Mouse (Mus musculus) cerebellum, postnatal 25 days (tissue): ENCODE measurements at regions not wholly inside any gene's neighbourhood (a gene's known extent, or its start where the extent isn't known, plus 50 kb on each side); places are given as distances from the start of the nearest gene placed in this dataset.

ENCODE experiments used
- DNase-seq, 2 experiments: peaks; one replicate each; pipeline ENCODE4 v3.0.0; 2021; ENCODE audit warnings: mixed read lengths in 2 of 2

GRCm38 (mm10) chr7:115300241-115300640, 556.7 kb downstream of the Insc start:
- DNase-seq = no peak

DNA sequence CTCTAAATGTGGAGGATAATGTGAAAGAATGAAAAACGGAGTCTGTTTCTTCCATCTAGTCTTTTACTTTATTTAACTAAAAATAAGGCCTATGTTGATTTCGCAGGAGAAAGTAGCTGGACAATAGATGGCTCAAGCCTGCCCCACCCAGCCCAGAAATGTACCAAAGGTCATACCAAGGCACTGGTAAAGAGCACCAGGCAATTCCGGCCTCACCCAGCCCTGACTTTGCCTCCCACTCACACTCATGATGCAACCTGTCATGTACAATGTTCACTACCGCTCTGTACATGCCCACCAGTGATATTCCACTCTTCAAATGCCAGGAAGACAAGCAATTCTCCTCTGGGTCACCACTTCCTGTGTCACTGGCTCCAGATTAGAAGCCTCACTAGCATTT, 564.9 kb downstream of the Insc start:
- no peak for DNase-seq

- no peak for DNase-seq
Observed at GRCm38 (mm10) chr7:115310400-115311225, 567.1 kb downstream of the Insc start.

- DNase-seq = no peak
Observed at GRCm38 (mm10) chr7:115319504-115319903, 576.0 kb downstream of the Insc start.

DNA sequence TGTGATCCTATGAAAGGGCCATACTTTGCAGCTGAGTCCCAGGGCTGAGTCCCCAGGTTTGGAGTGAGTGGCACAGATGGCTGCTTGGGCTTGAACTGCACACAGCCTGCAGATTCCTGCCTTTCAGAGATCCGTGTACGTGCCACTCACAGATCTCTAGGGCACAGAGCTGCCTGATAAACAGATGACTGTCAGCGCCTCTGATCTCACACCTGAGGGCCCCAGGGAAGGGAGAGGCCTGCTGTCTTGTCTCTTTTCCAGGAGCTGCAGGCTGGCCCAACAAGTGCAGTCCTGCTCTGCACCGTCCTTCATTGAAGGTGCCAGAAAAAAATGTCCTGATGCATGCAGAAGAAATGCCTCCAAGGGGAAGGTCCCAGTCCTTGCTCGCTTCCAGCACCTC, 579.5 kb downstream of the Insc start:
- DNase-seq = no peak

DNA sequence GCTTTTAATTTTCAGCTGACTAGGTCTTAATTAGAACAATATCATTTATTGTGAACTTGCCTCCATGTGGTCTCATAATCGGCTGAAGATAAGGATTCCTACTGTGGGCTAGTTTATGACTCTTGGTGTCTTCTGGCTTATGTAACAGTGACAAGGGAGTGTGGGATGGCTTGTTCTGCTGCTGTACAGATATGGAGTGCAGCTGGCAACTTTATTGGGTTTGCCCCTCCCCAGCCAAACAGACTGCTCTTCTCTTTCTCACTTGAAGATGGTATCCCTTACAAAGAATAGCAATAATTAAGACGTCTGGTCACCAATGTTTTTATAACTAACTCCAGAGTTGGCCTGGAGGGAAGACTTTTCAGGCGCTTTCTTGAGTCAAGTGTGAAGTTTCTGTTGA, 584.8 kb downstream of the Insc start:
- no peak for DNase-seq

- no peak for DNase-seq
Observed at GRCm38 (mm10) chr7:115331698-115332097, 588.2 kb downstream of the Insc start.

DNA sequence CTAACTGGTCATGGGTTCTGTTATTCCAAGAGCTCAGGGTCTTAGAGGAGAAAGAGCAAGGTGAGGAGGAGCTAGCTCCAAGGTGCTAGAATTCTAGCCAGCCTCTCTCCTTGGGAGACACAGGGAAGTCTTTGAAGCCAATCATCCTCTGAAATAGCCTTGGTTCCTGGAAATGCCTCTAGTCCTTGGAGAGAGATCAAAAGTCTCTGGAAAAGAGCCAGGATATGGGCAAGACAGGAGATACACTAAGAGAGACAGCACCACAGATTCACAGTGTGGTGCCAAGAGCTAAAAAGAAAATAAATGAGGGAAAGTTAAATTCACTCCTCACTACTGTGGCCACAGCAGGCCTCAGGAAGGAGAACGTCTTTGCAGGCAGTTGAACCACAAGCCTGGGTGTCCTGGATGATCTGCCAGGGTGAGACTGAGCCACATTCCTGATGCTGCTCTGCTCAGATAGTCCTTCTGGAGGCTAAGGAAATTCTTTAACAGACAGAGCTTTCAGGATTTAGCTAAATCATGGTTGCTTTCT, 589.6 kb downstream of the Insc start:
- DNase-seq = peak; percentile 30 to 37

DNA sequence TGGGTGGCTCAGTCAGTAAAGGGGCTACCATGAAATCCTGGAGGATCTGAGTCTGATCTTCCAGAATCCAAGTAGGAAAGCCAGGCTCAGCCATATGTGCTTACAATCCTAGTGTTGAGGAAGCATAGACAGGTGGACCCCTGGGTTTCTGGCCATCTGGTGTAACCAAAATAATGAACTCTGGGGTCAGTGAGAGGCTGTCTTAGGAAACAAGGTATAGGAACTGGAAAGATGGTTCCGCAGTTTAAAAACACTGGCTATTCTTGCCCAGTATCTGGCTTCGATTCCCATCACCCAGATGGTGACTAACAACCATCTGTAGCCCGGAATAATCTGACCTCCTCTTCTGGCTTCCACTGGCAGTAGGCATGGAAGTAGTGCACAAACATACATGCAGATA, 591.6 kb downstream of the Insc start:
- DNase-seq = peak; percentile 45 to 58

DNA sequence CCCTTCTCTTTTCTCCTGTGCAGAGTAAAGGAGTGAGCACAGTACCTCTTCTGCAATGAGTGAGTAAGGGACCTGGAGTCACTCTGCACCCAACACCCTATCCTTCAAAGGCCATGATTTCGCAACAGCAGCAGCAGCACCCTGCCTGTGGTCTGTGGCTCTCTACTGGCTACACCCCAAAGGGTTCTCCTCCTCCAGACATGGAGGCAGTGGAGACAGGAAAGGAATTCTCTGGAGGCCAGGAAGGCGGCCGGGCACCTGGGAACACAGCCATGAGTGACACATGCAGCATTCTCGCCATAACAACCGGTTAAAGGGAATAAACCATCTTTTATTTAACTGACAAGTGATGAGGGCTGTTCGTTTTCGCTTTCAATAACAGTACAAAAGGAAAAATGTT, 596.7 kb downstream of the Insc start:
- DNase-seq = peak; percentile 27 to 49

DNA sequence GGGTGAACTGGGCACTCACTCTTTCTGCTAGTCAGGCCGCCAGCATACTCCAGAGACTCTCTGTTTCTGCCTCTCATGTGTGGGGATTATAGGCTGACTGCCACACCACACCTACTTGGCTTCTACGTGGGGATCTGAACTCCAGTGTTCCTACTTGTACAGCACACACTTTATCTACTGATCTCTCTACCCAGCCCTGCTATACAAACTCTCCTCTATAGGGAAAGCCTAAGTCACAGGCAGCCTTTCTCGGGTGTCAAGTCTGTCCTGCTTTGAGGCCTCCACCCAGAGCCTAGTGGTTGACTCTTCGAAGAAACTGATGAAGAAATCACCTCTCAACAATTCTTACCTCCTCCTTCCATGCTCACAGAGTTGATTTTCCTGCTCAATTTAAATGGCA, 597.5 kb downstream of the Insc start:
- DNase-seq = no peak

GRCm38 (mm10) chr7:115345749-115346148, 602.3 kb downstream of the Insc start:
- no peak for DNase-seq

DNA sequence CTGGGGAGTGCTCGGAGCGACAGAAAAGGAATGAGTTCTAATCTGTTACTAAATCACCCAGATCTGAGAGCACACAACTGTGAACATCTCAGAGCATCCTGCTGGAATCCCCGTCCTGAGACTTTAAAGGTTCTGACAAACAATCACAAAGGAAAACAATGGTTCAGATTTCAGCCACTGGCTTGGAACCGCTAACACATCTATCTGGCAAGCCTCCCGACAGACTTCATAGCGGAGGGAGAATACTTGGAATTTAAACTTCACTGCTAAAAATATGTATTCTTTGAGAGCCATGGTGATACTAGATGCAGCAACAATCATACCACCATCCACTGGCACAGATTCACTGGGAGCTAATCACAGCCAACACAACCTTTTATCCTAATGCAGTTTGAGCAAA, 615.2 kb downstream of the Insc start:
- no peak for DNase-seq

GRCm38 (mm10) chr7:115360142-115360541, 616.6 kb downstream of the Insc start:
- no peak for DNase-seq

GRCm38 (mm10) chr7:115362117-115362516, 618.6 kb downstream of the Insc start:
- no peak for DNase-seq

DNA sequence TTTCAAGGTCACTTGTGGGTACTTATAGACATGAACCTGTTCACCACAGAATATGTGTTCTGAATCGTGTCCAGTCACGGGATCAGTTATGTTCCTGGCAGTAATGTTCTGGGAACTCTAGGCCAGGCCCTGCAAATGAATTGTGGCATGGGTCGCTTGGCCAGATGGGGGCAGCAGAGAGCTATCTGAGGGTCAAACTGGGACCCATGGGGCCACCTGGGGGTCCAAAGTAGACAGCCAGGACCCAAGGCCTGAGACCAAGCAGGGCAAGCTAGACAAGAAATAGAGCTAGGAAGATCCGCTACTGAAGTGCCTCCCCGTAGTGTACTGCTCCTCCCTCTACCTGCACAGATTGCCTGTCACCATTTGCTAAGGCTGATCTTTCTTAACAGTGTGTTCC, 623.4 kb downstream of the Insc start:
- DNase-seq = peak; percentile 34 to 62

DNA sequence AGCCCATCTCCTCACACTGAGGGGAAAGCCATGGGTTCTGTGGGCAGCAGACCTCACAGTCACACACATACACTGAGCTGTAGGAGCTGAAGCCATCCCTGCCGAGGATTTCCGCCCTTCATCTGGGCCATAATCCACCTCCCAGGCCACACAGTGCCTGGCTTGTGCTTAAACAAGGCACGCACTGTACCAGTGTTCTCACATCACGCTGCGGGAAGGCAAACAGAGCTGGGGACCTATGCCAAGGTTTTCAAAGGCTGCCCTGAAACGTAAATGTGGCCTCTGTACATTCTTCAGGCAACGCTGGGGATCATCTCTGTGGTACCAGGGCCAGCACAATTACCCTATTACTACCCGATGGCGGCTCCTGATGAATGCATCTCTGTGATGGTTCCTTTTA, 627.6 kb downstream of the Insc start:
- DNase-seq = peak; percentile 7 to 10

DNA sequence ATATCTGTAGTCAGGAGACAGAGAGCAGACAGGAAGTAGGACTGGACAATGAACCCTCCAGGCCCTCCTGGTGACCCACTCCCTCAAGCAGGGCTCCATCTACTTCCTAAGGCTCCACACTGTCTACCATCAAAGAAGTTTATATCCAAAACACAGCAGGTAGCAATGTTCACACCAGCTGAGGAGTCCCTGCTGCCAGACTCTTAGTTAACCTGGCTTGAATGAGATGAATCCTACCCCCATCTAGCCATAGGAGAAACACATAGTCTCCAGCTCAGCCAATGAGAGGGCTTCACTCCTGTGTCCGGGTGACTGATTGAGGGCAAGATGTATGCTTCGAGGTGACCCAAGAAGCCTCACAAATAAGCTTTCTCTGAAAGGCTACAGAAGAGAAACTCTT, 629.4 kb downstream of the Insc start:
- no peak for DNase-seq

DNA sequence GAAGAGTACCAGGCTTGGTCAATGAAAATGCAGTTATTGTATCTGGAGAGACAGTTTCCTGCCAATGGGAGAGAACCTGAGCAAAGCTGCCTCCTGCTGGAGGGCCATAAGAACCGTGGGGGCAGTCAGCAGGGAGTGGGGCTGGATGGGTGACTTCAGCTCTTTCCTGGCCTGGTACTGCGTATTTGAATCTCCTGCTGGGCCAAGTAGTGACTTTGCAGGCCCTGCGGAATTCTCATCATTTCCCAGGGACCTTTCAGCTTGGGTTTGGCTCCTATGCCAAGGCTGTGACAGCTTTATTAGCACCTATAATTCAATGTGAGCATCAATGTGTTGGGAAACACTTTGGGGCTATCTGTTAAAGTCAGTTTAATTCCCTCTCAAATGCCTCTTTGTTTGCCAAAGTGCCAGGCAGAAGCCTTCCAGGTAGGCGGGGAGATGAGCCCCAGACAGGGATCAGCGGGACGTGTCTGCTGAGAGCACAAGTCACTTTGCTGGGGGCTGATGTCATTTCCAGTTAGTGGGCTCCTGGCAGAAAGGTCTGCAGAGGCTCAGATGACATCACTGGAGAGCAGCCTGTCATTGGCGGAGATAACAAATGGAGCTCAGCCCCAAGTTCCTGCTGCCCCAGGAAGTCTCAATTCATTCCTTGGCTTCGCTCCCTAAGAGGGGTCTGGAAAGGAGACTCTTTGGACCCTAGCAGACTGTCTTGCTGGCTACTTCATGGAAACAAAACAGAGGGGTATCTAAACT, 630.5 kb downstream of the Insc start:
- no peak for DNase-seq

DNA sequence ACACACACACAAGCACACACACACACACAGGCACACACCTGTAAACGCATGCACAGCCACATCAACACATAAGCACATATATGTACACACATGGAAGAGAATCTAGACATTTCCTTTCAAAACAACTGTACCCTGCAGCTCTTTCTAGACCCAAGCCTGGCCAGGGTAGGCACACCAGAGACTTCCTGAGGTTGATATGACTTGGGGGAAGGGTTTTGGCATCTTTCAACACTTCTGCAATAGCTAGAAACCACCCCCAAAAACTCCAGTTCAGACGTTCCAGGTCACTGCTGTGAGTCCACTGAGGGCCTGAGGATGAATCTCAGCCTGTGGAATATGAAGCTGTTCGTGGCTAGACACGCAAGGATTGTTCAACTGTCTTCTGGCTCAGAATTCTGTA, 632.6 kb downstream of the Insc start:
- DNase-seq = no peak

- no peak for DNase-seq
Observed at GRCm38 (mm10) chr7:115378836-115379235, 635.3 kb downstream of the Insc start.

DNA sequence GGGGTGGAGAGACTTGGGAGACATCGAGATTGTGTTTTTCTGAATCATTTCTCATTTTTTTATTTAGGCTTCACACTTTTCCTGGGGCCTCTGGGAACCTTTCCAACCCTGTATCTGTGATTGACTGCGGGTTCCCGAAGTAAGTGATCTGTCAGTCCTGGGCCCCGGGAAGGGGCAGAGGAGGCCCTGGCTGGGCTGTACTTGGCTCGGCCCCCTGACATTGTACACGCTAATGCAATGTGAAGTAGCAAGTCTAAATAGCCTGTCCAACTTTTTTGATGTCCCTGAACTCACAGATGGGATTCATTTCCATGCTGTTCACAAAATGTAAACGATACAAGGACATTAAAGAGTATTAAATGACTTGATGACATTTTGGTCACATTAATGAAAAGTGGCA, 636.1 kb downstream of the Insc start:
- DNase-seq = no peak

DNA sequence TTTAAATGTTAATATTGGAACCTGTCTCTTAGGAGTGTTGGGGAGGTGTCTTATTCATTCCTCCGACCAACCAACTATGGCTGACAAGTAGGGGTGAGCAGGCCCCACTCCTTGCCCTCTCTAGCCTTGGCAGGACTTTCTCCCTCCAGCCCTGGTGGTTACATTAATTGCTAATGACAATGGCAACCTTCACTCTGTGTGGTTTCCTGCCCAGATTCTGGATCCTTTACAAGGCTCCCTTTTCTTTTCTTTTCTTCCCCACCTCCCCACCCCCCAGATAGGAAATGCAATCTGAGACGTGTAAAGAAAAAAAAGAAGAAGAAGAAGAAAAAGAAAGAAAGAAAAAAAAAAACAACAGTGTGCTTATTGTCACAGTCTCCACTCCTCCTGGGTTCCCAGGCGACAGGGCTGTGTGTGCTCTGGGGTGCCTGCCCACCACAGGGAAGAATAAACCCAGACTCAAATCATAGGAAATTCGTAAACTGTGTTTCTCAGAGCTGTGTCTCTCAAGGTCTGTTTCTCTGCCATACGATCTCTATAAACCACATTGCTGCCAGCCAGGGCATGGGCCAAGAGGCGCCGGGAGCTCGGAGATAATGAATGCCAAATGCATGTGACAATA, 637.6 kb downstream of the Insc start:
- peak in 1 of 2 experiments; percentile 8 for DNase-seq

DNA sequence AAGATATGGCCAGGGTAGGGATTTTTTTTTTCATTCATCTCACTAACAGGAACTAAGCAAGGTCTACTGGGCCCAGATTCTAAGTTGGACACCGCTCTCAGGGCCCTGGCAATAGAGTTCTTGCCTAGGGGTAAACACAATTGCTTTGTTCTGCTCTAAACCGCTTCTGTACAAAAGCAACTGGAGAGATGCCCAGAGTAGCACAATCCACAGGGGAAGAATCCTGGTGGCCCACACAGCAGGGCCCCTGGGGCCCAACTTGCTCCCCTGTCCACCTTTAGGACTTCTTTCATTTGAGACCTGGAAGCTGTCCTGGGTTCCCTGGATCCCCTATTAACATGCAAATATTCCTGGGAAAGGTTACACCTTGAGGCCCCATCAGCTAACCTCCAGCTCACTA, 639.4 kb downstream of the Insc start:
- DNase-seq = no peak
